Mouse (Mus musculus): ENCODE results near the gene Hdac5.

The Hdac5 gene

GRCm38 (mm10) chr11:102230006-102230741, at the start of gene Hdac5:
Gene Hdac5 (minus strand): TSS chr11:102230166.
- DNase-seq (ENCODE audit: extremely low read depth, insufficient read length, low spot score): peak; percentile 93

GRCm38 (mm10) chr11:102279595-102279994, 49.6 kb upstream of the Hdac5 start:
- DNase-seq (ENCODE audit: extremely low read depth, insufficient read length, low spot score): no peak

GRCm38 (mm10) chr11:102277754-102278153, 47.8 kb upstream of the Hdac5 start:
- DNase-seq (ENCODE audit: extremely low read depth, insufficient read length, low spot score): no peak

- no peak for DNase-seq (ENCODE audit: extremely low read depth, insufficient read length, low spot score)
Observed at GRCm38 (mm10) chr11:102276411-102276915, 46.5 kb upstream of the Hdac5 start.

DNA sequence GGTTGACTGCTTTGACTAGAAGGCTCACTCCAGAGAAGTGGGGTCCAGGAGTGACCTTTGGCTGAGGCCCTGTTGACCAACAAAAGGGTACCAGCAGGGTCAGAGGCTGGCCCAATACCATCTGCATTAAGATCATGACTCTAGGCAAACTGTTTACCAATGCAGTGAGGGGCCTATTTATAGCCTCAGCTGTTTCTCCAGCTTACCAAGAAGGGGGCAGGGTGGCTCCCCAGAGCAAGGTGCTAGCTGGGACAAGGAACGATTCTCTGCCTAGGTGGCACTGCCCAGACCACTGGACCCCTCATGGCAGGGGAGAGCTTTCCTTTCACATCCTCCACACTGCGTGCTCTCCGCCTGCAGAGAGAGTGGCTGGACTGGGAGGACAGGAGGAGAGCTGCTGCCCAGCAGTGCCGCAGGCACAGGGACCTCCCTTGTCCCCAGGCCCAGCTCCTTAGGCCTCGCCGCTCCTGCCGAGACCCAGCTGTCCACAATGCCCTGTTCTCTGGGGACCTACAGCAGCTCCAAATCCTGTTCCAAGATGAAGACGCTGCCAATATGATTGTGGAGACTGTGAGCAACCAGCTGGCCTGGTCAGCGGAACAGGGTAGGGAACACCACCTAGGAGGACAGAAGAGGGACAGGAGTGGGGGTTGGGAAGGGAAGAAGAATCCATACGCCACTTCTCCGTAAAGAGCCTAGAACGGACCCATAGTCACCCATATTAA, 38.7 kb upstream of the Hdac5 start, which contains the start of gene Asb16:
Gene Asb16 (plus strand): TSS at position 224 of the 725 bp plus-strand sequence.
- DNase-seq (ENCODE audit: extremely low read depth, insufficient read length, low spot score): no peak

- DNase-seq (ENCODE audit: extremely low read depth, insufficient read length, low spot score): peak; percentile 70
Observed at GRCm38 (mm10) chr11:102267480-102267879, 37.5 kb upstream of the Hdac5 start.

GRCm38 (mm10) chr11:102266631-102267355, 36.8 kb upstream of the Hdac5 start:
- DNase-seq (ENCODE audit: extremely low read depth, insufficient read length, low spot score): no peak

GRCm38 (mm10) chr11:102265816-102266215, 35.9 kb upstream of the Hdac5 start:
- no peak for DNase-seq (ENCODE audit: extremely low read depth, insufficient read length, low spot score)

DNA sequence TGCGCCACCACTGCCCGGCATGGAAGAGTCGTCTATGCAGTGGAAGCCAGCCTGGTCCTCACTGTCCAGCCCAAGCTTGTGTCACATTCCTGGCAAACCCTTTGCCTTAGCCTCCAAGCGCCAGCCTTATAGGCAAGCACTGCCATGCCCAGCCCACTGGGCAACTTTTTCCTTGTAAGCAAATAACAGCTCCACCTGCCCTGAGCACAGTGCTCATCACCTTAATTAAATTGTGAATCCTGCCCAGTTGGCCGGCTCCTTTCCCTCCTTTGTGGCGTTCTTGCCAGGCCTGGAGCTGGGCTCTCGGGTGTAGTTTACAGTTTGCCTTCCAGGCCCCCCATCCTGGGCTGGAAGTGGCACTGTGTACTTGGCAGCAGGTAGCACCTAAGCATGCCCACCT, 33.2 kb upstream of the Hdac5 start:
- DNase-seq (ENCODE audit: extremely low read depth, insufficient read length, low spot score): no peak

GRCm38 (mm10) chr11:102258521-102258920, 28.6 kb upstream of the Hdac5 start:
- DNase-seq (ENCODE audit: extremely low read depth, insufficient read length, low spot score): no peak

DNA sequence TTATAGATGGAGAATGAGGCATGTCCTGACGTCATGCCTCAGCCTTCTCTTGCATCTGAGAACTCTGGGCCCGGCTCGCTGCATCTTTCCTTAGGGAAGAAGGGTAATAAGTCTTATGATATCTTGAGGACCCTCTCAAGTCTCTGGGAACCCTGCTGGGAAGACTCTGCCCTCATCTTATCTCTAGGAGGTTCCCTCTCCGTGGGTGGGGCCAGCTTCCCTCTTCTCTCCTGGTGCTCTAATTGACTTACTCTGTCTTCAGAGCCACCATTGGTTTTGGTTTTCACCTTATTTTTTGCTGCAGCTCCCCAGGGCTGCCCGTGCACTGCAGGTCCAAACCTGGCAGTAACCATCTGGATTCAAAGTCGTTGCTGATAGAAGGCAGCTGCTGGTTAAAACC, 28.1 kb upstream of the Hdac5 start:
- DNase-seq (ENCODE audit: extremely low read depth, insufficient read length, low spot score): no peak

GRCm38 (mm10) chr11:102257514-102257913, 27.5 kb upstream of the Hdac5 start:
- DNase-seq (ENCODE audit: extremely low read depth, insufficient read length, low spot score): no peak

GRCm38 (mm10) chr11:102249351-102250090, 19.6 kb upstream of the Hdac5 start:
- DNase-seq (ENCODE audit: extremely low read depth, insufficient read length, low spot score): no peak

GRCm38 (mm10) chr11:102248630-102249230, 18.8 kb upstream of the Hdac5 start, which contains the start of gene BC030867:
Gene BC030867 (plus strand): TSS chr11:102248882.
- DNase-seq (ENCODE audit: extremely low read depth, insufficient read length, low spot score): peak; percentile 85

DNA sequence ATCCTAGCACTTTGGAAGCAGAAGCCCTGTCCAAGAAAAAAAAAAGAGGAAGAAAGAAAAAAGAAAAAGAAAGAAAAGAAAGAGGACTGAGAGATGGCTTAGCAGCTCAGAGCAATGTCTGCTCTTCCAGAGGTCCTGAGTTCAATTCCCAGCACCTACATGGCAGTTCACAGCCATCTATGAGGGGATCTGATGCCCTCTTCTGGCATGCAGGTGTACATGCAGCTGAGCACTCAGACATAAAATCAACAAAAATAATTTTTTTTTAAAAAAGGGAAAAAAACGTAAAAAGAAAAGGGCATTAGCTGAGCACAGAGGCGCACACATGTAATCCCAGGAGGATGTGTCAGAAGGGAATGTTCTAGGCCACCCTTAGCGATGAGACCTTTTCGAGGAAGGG, 16.9 kb upstream of the Hdac5 start:
- no peak for DNase-seq (ENCODE audit: extremely low read depth, insufficient read length, low spot score)

DNA sequence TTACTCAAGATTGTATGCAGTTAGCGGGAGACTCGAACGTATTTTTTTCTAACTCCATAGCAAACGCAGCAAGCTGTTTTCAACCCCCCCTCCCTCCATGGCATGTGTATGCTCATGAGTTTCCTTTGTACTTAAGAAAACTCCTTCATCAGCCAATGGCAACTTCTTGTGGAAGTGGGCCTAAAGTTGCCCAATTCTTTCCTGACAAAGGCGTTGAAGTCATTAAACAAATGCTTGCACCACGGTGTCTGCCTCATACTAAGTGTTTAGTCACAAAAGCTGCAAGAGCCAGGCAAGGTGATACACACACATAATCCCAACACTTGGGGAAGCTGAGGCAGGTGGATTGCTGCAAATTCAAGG, 16.3 kb upstream of the Hdac5 start:
- DNase-seq (ENCODE audit: extremely low read depth, insufficient read length, low spot score): no peak

- DNase-seq (ENCODE audit: extremely low read depth, insufficient read length, low spot score): no peak
Observed at GRCm38 (mm10) chr11:102245581-102246272, 15.8 kb upstream of the Hdac5 start.

DNA sequence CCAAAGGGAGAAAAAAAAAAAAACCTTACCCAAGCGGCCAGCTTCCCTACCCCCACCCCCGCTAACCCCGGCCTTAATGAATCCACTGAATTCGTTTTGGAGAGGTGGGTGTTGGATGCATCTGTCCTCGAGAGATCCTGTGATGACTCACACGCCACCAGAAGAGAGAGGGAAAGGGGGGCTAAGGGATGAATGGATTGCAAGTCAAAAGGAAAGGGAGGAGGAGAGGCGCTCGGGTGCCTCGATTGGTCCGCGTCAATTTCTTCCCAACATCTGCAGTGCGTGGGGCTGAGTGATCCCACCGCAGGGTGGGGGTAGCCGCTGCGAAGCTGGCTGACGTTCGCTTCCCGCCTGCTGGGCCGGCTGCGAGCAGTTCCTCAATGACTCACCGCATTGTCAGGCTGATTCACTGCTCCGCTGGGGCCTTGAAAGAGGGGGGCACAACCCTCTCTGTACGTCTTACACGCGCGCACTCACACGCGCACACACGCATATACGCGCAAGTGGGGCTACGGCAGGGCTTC, 15.0 kb upstream of the Hdac5 start:
- peak; percentile 98 for DNase-seq (ENCODE audit: extremely low read depth, insufficient read length, low spot score)

DNA sequence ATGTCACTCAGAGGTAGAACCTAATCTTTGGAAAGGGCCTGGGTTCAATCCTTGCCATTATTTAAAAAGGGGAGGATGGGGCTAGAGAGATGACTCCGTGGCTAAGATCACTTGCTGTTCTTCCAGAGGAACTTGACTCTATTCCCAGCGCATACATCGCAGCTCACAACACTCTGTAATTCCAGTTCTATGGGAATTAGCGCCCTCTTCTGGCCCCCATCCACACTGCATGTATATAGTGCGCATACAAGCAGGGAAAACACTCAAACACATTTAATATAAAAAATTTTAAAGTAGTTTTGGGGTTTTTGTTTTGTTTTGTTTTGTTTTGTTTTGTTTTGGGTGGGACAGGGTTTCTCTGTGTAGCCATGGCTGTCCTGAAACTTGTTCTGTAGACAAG, 11.9 kb upstream of the Hdac5 start:
- DNase-seq (ENCODE audit: extremely low read depth, insufficient read length, low spot score): no peak

Data from 3134 (cell line).